Comparison of ENCODE assay signal across 9 mouse cellular contexts in genomic region chr16:77399846-77400275, GRCm38 (mm10).
DNase-seq lines count a peak whose midpoint lies in the region; ATAC-seq and TF ChIP-seq lines count a peak whose summit lies in the region.
"Had no signal": no experiment of that assay in that cellular context is flagged by ENCODE, and none has a peak within 500 bp of the region (broad histone marks: within the 10 kb centered on the region; RNA-seq: fewer than 3 reads in every experiment).

No protein-coding gene starts in this region.

- no peak for DNase-seq in heart, postnatal 0 days (ENCODE audit: low spot score)
- DNase-seq in heart, adult 18-20 months = no peak
- DNase-seq in embryo, embryonic 11 days = peak; percentile 57
- no peak for DNase-seq in hindbrain, embryonic 14.5 days (ENCODE audit: low spot score)
- no peak for DNase-seq in midbrain, embryonic 14.5 days
- DNase-seq in urinary bladder, postnatal 10 days (ENCODE audit: low spot score) = no peak
- no peak for DNase-seq in layer of hippocampus, adult 8-10 months (ENCODE audit: low spot score in 2 of 2)
- DNase-seq in ovary, postnatal 36 days (ENCODE audit: low spot score) = no peak

- no peaks in the 10 kb centered on the region for H3K36me3 ChIP-seq in heart, postnatal 0 days (replicated peaks; ENCODE audit: control insufficient read depth, insufficient read depth, low read length)
- no peaks in the 10 kb centered on the region for H3K36me3 ChIP-seq in hindbrain, embryonic 14.5 days (replicated peaks; ENCODE audit: control insufficient read depth, insufficient read depth)
- H3K36me3 ChIP-seq in midbrain, embryonic 14.5 days (ENCODE audit: control insufficient read depth, insufficient read depth, low read length) = no peaks in the 10 kb centered on the region
- H3K36me3 ChIP-seq: G1E had no signal

- H3K27ac ChIP-seq in heart, postnatal 0 days (ENCODE audit: low read depth) = peak overlapping the region; percentile 66
- peak overlapping the region; percentile 95 for H3K27ac ChIP-seq in hindbrain, embryonic 14.5 days
- H3K27ac ChIP-seq in midbrain, embryonic 14.5 days (replicated peaks; ENCODE audit: low read depth, low read length) = peak overlapping the region; percentile 82

- H3K4me2 ChIP-seq in heart, postnatal 0 days (ENCODE audit: low read depth, low read length) = peak overlapping the region; percentile 64
- H3K4me2 ChIP-seq in hindbrain, embryonic 14.5 days (replicated peaks) = peak overlapping the region; percentile 72
- peak overlapping the region; percentile 52 for H3K4me2 ChIP-seq in midbrain, embryonic 14.5 days (ENCODE audit: low read length)

- peak overlapping the region; percentile 45 for H3K9ac ChIP-seq in heart, postnatal 0 days (replicated peaks; ENCODE audit: low read depth, low read length)
- H3K9ac ChIP-seq in hindbrain, embryonic 14.5 days = peak overlapping the region; percentile 79
- H3K9ac ChIP-seq in midbrain, embryonic 14.5 days (replicated peaks; ENCODE audit: low read length) = peak overlapping the region; percentile 36

- peak overlapping the region; percentile 45 for H3K4me3 ChIP-seq in heart, postnatal 0 days (ENCODE audit: low read depth, low read length)
- peak overlapping the region; percentile 26 for H3K4me3 ChIP-seq in hindbrain, embryonic 14.5 days (replicated peaks; ENCODE audit: low read length)
- peak overlapping the region; percentile 23 for H3K4me3 ChIP-seq in midbrain, embryonic 14.5 days (replicated peaks; ENCODE audit: low read depth, low read length)

- no peak for TF ChIP-seq CTCF in heart, postnatal 0 days (IDR thresholded peaks at IDR 0.05; ENCODE audit: low read depth)

- H3K27me3 ChIP-seq in heart, postnatal 0 days (ENCODE audit: control insufficient read depth, insufficient read depth, low read length) = no peaks in the 10 kb centered on the region
- no peaks in the 10 kb centered on the region for H3K27me3 ChIP-seq in hindbrain, embryonic 14.5 days (ENCODE audit: control insufficient read depth, insufficient read depth, low read length)
- no peaks in the 10 kb centered on the region for H3K27me3 ChIP-seq in midbrain, embryonic 14.5 days (ENCODE audit: control insufficient read depth, insufficient read depth, low read length)

- no peak for ATAC-seq in heart, postnatal 0 days (ENCODE audit: insufficient read depth, low read depth)
- peak; percentile 55 for ATAC-seq in hindbrain, embryonic 14.5 days (ENCODE audit: low FRiP score)
- ATAC-seq in midbrain, embryonic 14.5 days (ENCODE audit: low FRiP score, low TSS enrichment) = peak; percentile 44

- TF ChIP-seq EP300 in heart, postnatal 0 days (IDR thresholded peaks at IDR 0.05; ENCODE audit: low read depth) = no peak

- 12% methylated on average over 10 of the region's 10 CpGs for WGBS in heart, postnatal 0 days
- WGBS in hindbrain, embryonic 14.5 days = 1% methylated on average over 10 of the region's 10 CpGs
- under 1% methylated on average over 10 of the region's 10 CpGs for WGBS in midbrain, embryonic 14.5 days

- no peaks in the 10 kb centered on the region for H3K9me3 ChIP-seq in heart, postnatal 0 days (replicated peaks; ENCODE audit: control insufficient read depth, low read length)
- no peaks in the 10 kb centered on the region for H3K9me3 ChIP-seq in hindbrain, embryonic 14.5 days (ENCODE audit: control insufficient read depth, low read length)
- no peaks in the 10 kb centered on the region for H3K9me3 ChIP-seq in midbrain, embryonic 14.5 days (ENCODE audit: control insufficient read depth, low read length)

- H3K4me1 ChIP-seq in heart, postnatal 0 days (ENCODE audit: control insufficient read depth, insufficient read depth) = peaks cover 12% of the 10 kb centered on the region
- peaks cover 58% of the 10 kb centered on the region for H3K4me1 ChIP-seq in hindbrain, embryonic 14.5 days (replicated peaks; ENCODE audit: control insufficient read depth, insufficient read depth, low read length)
- peaks cover 53% of the 10 kb centered on the region for H3K4me1 ChIP-seq in midbrain, embryonic 14.5 days (ENCODE audit: control insufficient read depth, insufficient read depth, low read length)
